Mouse (Mus musculus): ENCODE data around the gene Bax. TPM values are rescaled to one million over a fixed set of nuclear protein-coding genes. Genes with fewer than 3 reads are reported as not detected.
"Not testable (repeated sequence)": the region's sequence is repeated elsewhere in the genome, so short reads cannot be mapped to it uniquely, and the experiment has no call there.

Bax gene
- polyA plus RNA-seq, 1 experiment from 2014 or later: 91.3 TPM

GRCm38 (mm10) chr7:45486761-45487415 lies 20.2 kb upstream of the Bax start, which contains the start of gene Gm45808:
TSS of gene Gm45808 (minus strand) at chr7:45486811.
- no peaks in the 10 kb centered on the region for H3K9me3 ChIP-seq (replicated peaks; ENCODE audit: control insufficient read depth, low read length)

GRCm38 (mm10) chr7:45486158-45486557 lies 19.5 kb upstream of the Bax start:
- no peaks in the 10 kb centered on the region for H3K36me3 ChIP-seq (ENCODE audit: control insufficient read depth, insufficient read depth, low read length)
- no peak for ATAC-seq (replicated peaks; ENCODE audit: insufficient number of reproducible peaks, low FRiP score, low TSS enrichment)
- H3K27me3 ChIP-seq (ENCODE audit: control insufficient read depth, insufficient read depth, low read length): no peaks in the 10 kb centered on the region
- no peak overlapping the region for H3K9ac ChIP-seq (ENCODE audit: low read depth, low read length)
- WGBS (ENCODE audit: insufficient replicate concordance): 49% methylated on average over 7 of the region's 7 CpGs
- no peak overlapping the region for H3K4me3 ChIP-seq (ENCODE audit: low read depth, low read length)
- H3K4me2 ChIP-seq: no peak overlapping the region
- H3K9me3 ChIP-seq (replicated peaks; ENCODE audit: control insufficient read depth, low read length): no peaks in the 10 kb centered on the region
- no peak overlapping the region for H3K27ac ChIP-seq (ENCODE audit: low read depth, low read length)
- H3K4me1 ChIP-seq (ENCODE audit: control insufficient read depth, insufficient read depth, low read length): 0 out of 2 replicates have a peak, but pooled peaks cover 3% of the 10 kb centered on the region

More at GRCm38 (mm10) chr7:45486761-45487415, 20.2 kb upstream of the Bax start, which contains the start of gene Gm45808:
- H3K4me2 ChIP-seq: no peak within 1 kb of the TSS
- no peaks in the 10 kb centered on the region for H3K27me3 ChIP-seq (ENCODE audit: control insufficient read depth, insufficient read depth, low read length)
- no peak within 1 kb of the TSS for H3K27ac ChIP-seq (ENCODE audit: low read depth, low read length)
- 0 out of 2 replicates have a peak, but pooled peaks cover 3% of the 10 kb centered on the region for H3K4me1 ChIP-seq (ENCODE audit: control insufficient read depth, insufficient read depth, low read length)
- H3K36me3 ChIP-seq (ENCODE audit: control insufficient read depth, insufficient read depth, low read length): no peaks in the 10 kb centered on the region
- no peak within 1 kb of the TSS for H3K9ac ChIP-seq (ENCODE audit: low read depth, low read length)
- no peak within 1 kb of the TSS for H3K4me3 ChIP-seq (ENCODE audit: low read depth, low read length)
- 79% methylated on average over 12 of the region's 12 CpGs for WGBS (ENCODE audit: insufficient replicate concordance)
- ATAC-seq (replicated peaks; ENCODE audit: insufficient number of reproducible peaks, low FRiP score, low TSS enrichment): no peak

- not testable (repeated sequence) for H3K9me3 ChIP-seq (replicated peaks; ENCODE audit: control insufficient read depth, low read length); H3K9ac ChIP-seq (ENCODE audit: low read depth, low read length); H3K27me3 ChIP-seq (ENCODE audit: control insufficient read depth, insufficient read depth, low read length); ATAC-seq (replicated peaks; ENCODE audit: insufficient number of reproducible peaks, low FRiP score, low TSS enrichment); H3K36me3 ChIP-seq (ENCODE audit: control insufficient read depth, insufficient read depth, low read length); H3K27ac ChIP-seq (ENCODE audit: low read depth, low read length); H3K4me2 ChIP-seq; H3K4me3 ChIP-seq (ENCODE audit: low read depth, low read length); H3K4me1 ChIP-seq (ENCODE audit: control insufficient read depth, insufficient read depth, low read length)
- WGBS (ENCODE audit: insufficient replicate concordance): 90% methylated on average over 5 of the region's 5 CpGs
Measured at GRCm38 (mm10) chr7:45484985-45485384, 18.3 kb upstream of the Bax start.

- no peaks in the 10 kb centered on the region for H3K4me1 ChIP-seq (ENCODE audit: control insufficient read depth, insufficient read depth, low read length)
Measured at GRCm38 (mm10) chr7:45482166-45482565, 15.5 kb upstream of the Bax start.

GRCm38 (mm10) chr7:45481374-45481927 lies 14.8 kb upstream of the Bax start, which contains the start of gene Tulp2:
TSS of gene Tulp2 (plus strand) at chr7:45481877.
- no peak within 1 kb of the TSS for H3K4me3 ChIP-seq (ENCODE audit: low read depth, low read length)
- H3K36me3 ChIP-seq (ENCODE audit: control insufficient read depth, insufficient read depth, low read length): no peaks in the 10 kb centered on the region
- 44% methylated on average over 15 of the region's 15 CpGs for WGBS (ENCODE audit: insufficient replicate concordance)
- H3K27ac ChIP-seq (ENCODE audit: low read depth, low read length): no peak within 1 kb of the TSS
- H3K4me2 ChIP-seq: no peak within 1 kb of the TSS
- H3K27me3 ChIP-seq (ENCODE audit: control insufficient read depth, insufficient read depth, low read length): no peaks in the 10 kb centered on the region
- no peaks in the 10 kb centered on the region for H3K9me3 ChIP-seq (replicated peaks; ENCODE audit: control insufficient read depth, low read length)
- peak; percentile 60; the same call in 1 of the 2 replicates for ATAC-seq (replicated peaks; ENCODE audit: insufficient number of reproducible peaks, low FRiP score, low TSS enrichment)
- no peak within 1 kb of the TSS for H3K9ac ChIP-seq (ENCODE audit: low read depth, low read length)
- no peaks in the 10 kb centered on the region for H3K4me1 ChIP-seq (ENCODE audit: control insufficient read depth, insufficient read depth, low read length)

More at GRCm38 (mm10) chr7:45482166-45482565, 15.5 kb upstream of the Bax start:
- no peak overlapping the region for H3K27ac ChIP-seq (ENCODE audit: low read depth, low read length)
- H3K4me3 ChIP-seq (ENCODE audit: low read depth, low read length): no peak overlapping the region
- H3K36me3 ChIP-seq (ENCODE audit: control insufficient read depth, insufficient read depth, low read length): no peaks in the 10 kb centered on the region
- no peak overlapping the region for H3K4me2 ChIP-seq
- 61% methylated on average over 1 of the region's 1 CpGs for WGBS (ENCODE audit: insufficient replicate concordance)
- ATAC-seq (replicated peaks; ENCODE audit: insufficient number of reproducible peaks, low FRiP score, low TSS enrichment): no peak
- no peaks in the 10 kb centered on the region for H3K9me3 ChIP-seq (replicated peaks; ENCODE audit: control insufficient read depth, low read length)
- no peak overlapping the region for H3K9ac ChIP-seq (ENCODE audit: low read depth, low read length)
- no peaks in the 10 kb centered on the region for H3K27me3 ChIP-seq (ENCODE audit: control insufficient read depth, insufficient read depth, low read length)

GRCm38 (mm10) chr7:45480310-45480709 lies 13.6 kb upstream of the Bax start:
- not testable (repeated sequence) for H3K9me3 ChIP-seq (replicated peaks; ENCODE audit: control insufficient read depth, low read length); H3K4me2 ChIP-seq; H3K4me1 ChIP-seq (ENCODE audit: control insufficient read depth, insufficient read depth, low read length); ATAC-seq (replicated peaks; ENCODE audit: insufficient number of reproducible peaks, low FRiP score, low TSS enrichment); H3K9ac ChIP-seq (ENCODE audit: low read depth, low read length); H3K36me3 ChIP-seq (ENCODE audit: control insufficient read depth, insufficient read depth, low read length); H3K27ac ChIP-seq (ENCODE audit: low read depth, low read length); H3K27me3 ChIP-seq (ENCODE audit: control insufficient read depth, insufficient read depth, low read length); H3K4me3 ChIP-seq (ENCODE audit: low read depth, low read length)
- WGBS (ENCODE audit: insufficient replicate concordance): 75% methylated on average over 3 of the region's 4 CpGs

GRCm38 (mm10) chr7:45478774-45479173 lies 12.1 kb upstream of the Bax start:
- Histone ChIP-seq H3K4me2 (no peak overlapping the region), H3K36me3 (ENCODE audit: control insufficient read depth, insufficient read depth, low read length) (no peaks in the 10 kb centered on the region), H3K9ac (ENCODE audit: low read depth, low read length) (no peak overlapping the region), H3K4me3 (ENCODE audit: low read depth, low read length) (no peak overlapping the region), H3K27ac (ENCODE audit: low read depth, low read length) (no peak overlapping the region), H3K4me1 (ENCODE audit: control insufficient read depth, insufficient read depth, low read length) (no peaks in the 10 kb centered on the region), H3K9me3 (replicated peaks; ENCODE audit: control insufficient read depth, low read length) (no peaks in the 10 kb centered on the region), H3K27me3 (ENCODE audit: control insufficient read depth, insufficient read depth, low read length) (no peaks in the 10 kb centered on the region)
- 96% methylated on average over 7 of the region's 7 CpGs for WGBS (ENCODE audit: insufficient replicate concordance)
- ATAC-seq (replicated peaks; ENCODE audit: insufficient number of reproducible peaks, low FRiP score, low TSS enrichment): no peak

GRCm38 (mm10) chr7:45477003-45477402 lies 10.3 kb upstream of the Bax start:
- WGBS (ENCODE audit: insufficient replicate concordance): 24% methylated on average over 3 of the region's 3 CpGs
- no peak for ATAC-seq (replicated peaks; ENCODE audit: insufficient number of reproducible peaks, low FRiP score, low TSS enrichment)

GRCm38 (mm10) chr7:45476453-45476852 lies 9.8 kb upstream of the Bax start:
- H3K27ac ChIP-seq (ENCODE audit: low read depth, low read length): no peak overlapping the region
- H3K36me3 ChIP-seq (ENCODE audit: control insufficient read depth, insufficient read depth, low read length): no peaks in the 10 kb centered on the region
- no peaks in the 10 kb centered on the region for H3K27me3 ChIP-seq (ENCODE audit: control insufficient read depth, insufficient read depth, low read length)
- H3K9me3 ChIP-seq (replicated peaks; ENCODE audit: control insufficient read depth, low read length): no peaks in the 10 kb centered on the region
- whole genome bisulfite sequencing (ENCODE audit: insufficient replicate concordance): 32% methylated on average over 1 of the region's 1 CpGs
- no peak for ATAC-seq (replicated peaks; ENCODE audit: insufficient number of reproducible peaks, low FRiP score, low TSS enrichment)
- H3K9ac ChIP-seq (ENCODE audit: low read depth, low read length): no peak overlapping the region
- no peak overlapping the region for H3K4me2 ChIP-seq
- H3K4me3 ChIP-seq (ENCODE audit: low read depth, low read length): no peak overlapping the region
- H3K4me1 ChIP-seq (ENCODE audit: control insufficient read depth, insufficient read depth, low read length): no peaks in the 10 kb centered on the region

More at GRCm38 (mm10) chr7:45477003-45477402, 10.3 kb upstream of the Bax start:
- H3K9me3 ChIP-seq (replicated peaks; ENCODE audit: control insufficient read depth, low read length): no peaks in the 10 kb centered on the region
- H3K36me3 ChIP-seq (ENCODE audit: control insufficient read depth, insufficient read depth, low read length): no peaks in the 10 kb centered on the region
- H3K27me3 ChIP-seq (ENCODE audit: control insufficient read depth, insufficient read depth, low read length): no peaks in the 10 kb centered on the region
- H3K27ac ChIP-seq (ENCODE audit: low read depth, low read length): no peak overlapping the region
- H3K9ac ChIP-seq (ENCODE audit: low read depth, low read length): no peak overlapping the region
- no peak overlapping the region for H3K4me2 ChIP-seq
- H3K4me1 ChIP-seq (ENCODE audit: control insufficient read depth, insufficient read depth, low read length): no peaks in the 10 kb centered on the region
- no peak overlapping the region for H3K4me3 ChIP-seq (ENCODE audit: low read depth, low read length)

Data from heart, embryonic 11.5 days (tissue).